Mouse (Mus musculus): Measurements from ENCODE around the gene Vps25.
A peak's percentile ranks its signal among the peaks of the same experiment; 100 is the strongest.

Vps25 gene

GRCm38 (mm10) chr11:101245855-101246701 is 7.4 kb upstream of the Vps25 start, which contains the start of gene Ramp2:
Gene Ramp2, plus strand, starts transcription at chr11:101246028.
- peak; percentile 55 for DNase-seq

GRCm38 (mm10) chr11:101246702-101247012 is 6.8 kb upstream of the Vps25 start:
- no peak for DNase-seq

GRCm38 (mm10) chr11:101247521-101248030 is 5.9 kb upstream of the Vps25 start:
- peak; percentile 76 for DNase-seq

- DNase-seq, result peak; percentile 80
These were observed 5.1 kb upstream of the Vps25 start for GRCm38 (mm10) chr11:101248258-101248994.

- peak; percentile 70 for DNase-seq
These were observed 2.5 kb upstream of the Vps25 start for GRCm38 (mm10) chr11:101251031-101251430.

GRCm38 (mm10) chr11:101252941-101253340 is 566 bp upstream of the Vps25 start:
- no peak for DNase-seq

- DNase-seq, result no peak
These were observed 2.6 kb downstream of the Vps25 start for GRCm38 (mm10) chr11:101255826-101256775.

GRCm38 (mm10) chr11:101259261-101259712 is 5.8 kb downstream of the Vps25 start:
- peak; percentile 76 for DNase-seq

GRCm38 (mm10) chr11:101259948-101260825 is 6.7 kb downstream of the Vps25 start, which contains the start of gene Wnk4:
Gene Wnk4, plus strand, starts transcription at chr11:101260567.
- peak; percentile 92 for DNase-seq

GRCm38 (mm10) chr11:101260826-101261380 is 7.4 kb downstream of the Vps25 start:
- peak; percentile 49 for DNase-seq

GRCm38 (mm10) chr11:101262272-101262967 is 8.9 kb downstream of the Vps25 start:
- DNase-seq, result peak; percentile 34

GRCm38 (mm10) chr11:101263138-101263988 is 9.9 kb downstream of the Vps25 start:
- DNase-seq, result peak; percentile 55

GRCm38 (mm10) chr11:101263989-101264280 is 10.4 kb downstream of the Vps25 start:
- no peak for DNase-seq

- DNase-seq, result no peak
These were observed 11.5 kb downstream of the Vps25 start for GRCm38 (mm10) chr11:101264954-101265471.

- no peak for DNase-seq
These were observed 12.4 kb downstream of the Vps25 start for GRCm38 (mm10) chr11:101265906-101266305.

- DNase-seq, result no peak
These were observed 16.1 kb downstream of the Vps25 start for GRCm38 (mm10) chr11:101269577-101270116.

- DNase-seq, result no peak
These were observed 18.9 kb downstream of the Vps25 start for GRCm38 (mm10) chr11:101272446-101272845.

GRCm38 (mm10) chr11:101275309-101275708 is 21.8 kb downstream of the Vps25 start:
- DNase-seq, result no peak

All from kidney, adult 9 months (tissue).